Mouse (Mus musculus) hindbrain, embryonic 10.5 days (tissue): ENCODE measurements around the gene Wdr63. TPM values are rescaled to one million over a fixed set of nuclear protein-coding genes. Genes with fewer than 3 reads are reported as not detected.

ENCODE experiments used
- DNase-seq: peaks from one replicate; pipeline ENCODE4 v3.0.0-alpha.2; 2017; ENCODE audit warnings: low spot score
- H3K27ac ChIP-seq: fragments of 300-500 bp; sonication (generic); 2 replicates; pipeline ENCODE4 v1.5.1; 2016; ENCODE audit warnings: mild to moderate bottlenecking, moderate library complexity
- H3K27me3 ChIP-seq: fragments of 300-500 bp; sonication (generic); 2 replicates; pipeline ENCODE4 v1.6.1; 2016; ENCODE audit warnings: mild to moderate bottlenecking; ENCODE audit not compliant: poor library complexity, insufficient read depth, severe bottlenecking
- H3K36me3 ChIP-seq: fragments of 300-500 bp; sonication (generic); 2 replicates; pipeline ENCODE4 v1.6.1; 2016; ENCODE audit warnings: mild to moderate bottlenecking, moderate library complexity
- H3K4me1 ChIP-seq: fragments of 300-500 bp; sonication (generic); replicated peaks from 2 replicates; pipeline ENCODE4 v1.6.1; 2016; ENCODE audit warnings: mild to moderate bottlenecking
- H3K4me3 ChIP-seq: fragments of 300-500 bp; sonication (generic); 2 replicates; pipeline ENCODE4 v1.5.1; 2016; ENCODE audit warnings: mild to moderate bottlenecking, moderate library complexity
- H3K9me3 ChIP-seq: fragments of 300-500 bp; sonication (generic); 2 replicates; pipeline ENCODE4 v1.6.1; 2016; ENCODE audit warnings: mild to moderate bottlenecking, moderate library complexity
- WGBS: fragments of 180-500 bp; shearing (Covaris S2); methylation state at CpG from one replicate; pipeline ENCODE4 v1.1.7; 2016; 5-methylcytosine and 5-hydroxymethylcytosine counted together
- polyA plus RNA-seq: library from polyadenylated mRNA; unstranded; fragments of >200 nt; fragmentation: Nextera tagmentation; extraction: Ambion mirVana; gene quantifications from 2 replicates; pipeline ENCODE4 v1.2.1, GENCODE M21; 2016

Wdr63 gene
- polyA plus RNA-seq, 1 experiment from 2014 or later = 1.1 TPM

DNA sequence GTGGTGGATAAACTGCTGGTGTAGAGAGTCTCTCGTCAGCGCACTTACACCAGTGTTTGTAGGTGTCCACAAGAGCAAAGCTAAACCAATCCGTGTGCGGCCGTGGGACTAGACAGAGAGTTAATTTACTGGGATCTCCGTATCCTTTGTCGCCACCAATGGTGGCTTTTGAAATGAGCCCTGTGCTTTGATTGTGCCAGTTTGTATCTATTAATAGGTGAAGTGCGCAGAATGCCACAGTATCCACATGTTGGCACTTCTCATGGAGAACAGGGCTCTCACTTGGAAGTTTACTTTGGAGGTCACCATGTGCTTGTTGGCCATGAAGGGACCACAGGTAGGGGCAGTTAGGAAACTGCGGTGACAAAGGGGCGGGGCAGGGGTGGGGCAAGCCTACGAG is 66.5 kb downstream of the Wdr63 start:
- peaks cover 18% of the 10 kb centered on the region for H3K4me1 ChIP-seq
- no peak for DNase-seq
- no peaks in the 10 kb centered on the region; the same call in 1 of the 2 replicates for H3K27me3 ChIP-seq
- H3K9me3 ChIP-seq = no peaks in the 10 kb centered on the region
- H3K36me3 ChIP-seq = no peaks in the 10 kb centered on the region
- H3K4me3 ChIP-seq = no peak overlapping the region
- H3K27ac ChIP-seq = no peak overlapping the region
- 94% methylated on average over 11 of the region's 11 CpGs for WGBS

DNA sequence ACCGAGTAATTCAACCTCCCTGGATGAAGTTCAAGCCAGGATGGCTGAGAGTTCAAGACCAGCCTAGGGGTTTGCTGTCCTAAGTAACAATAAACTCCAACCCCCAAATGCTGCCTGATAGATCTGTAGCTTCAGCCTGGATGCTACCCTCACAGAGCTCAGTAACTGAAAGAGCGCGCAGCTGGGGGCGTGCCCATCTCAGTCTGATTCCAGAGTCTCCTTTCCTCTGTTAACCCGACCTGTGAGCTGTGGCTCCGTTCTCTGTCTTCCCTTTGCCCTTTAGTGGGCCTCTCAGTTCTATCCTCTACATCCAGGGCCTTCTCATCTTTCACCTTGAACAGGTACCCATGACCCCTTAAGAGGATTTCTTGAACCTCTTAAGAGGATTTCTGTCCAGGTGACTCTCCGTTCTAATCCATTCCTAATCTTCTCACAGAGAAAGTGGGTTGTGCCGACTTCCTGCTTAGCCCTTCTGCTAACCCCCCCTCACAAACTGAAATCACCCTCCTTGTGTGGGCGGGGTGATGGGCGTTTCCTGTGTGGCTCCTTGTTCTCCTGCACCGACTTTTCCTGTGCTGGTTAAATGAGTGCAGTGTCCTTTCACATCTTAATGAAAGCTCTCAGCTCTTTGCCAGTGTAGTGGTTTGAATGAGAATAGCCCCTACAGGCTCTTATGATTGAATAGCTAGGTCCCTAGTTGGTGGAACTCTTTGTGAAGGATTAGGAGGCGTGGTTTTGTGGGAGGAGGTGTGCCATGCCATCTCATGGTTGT is 68.6 kb downstream of the Wdr63 start:
- 72% methylated on average over 12 of the region's 12 CpGs for WGBS
- Histone ChIP-seq H3K4me3 (no peak overlapping the region), H3K27ac (no peak overlapping the region), H3K27me3 (no peaks in the 10 kb centered on the region; the same call in 1 of the 2 replicates), H3K9me3 (no peaks in the 10 kb centered on the region), H3K36me3 (no peaks in the 10 kb centered on the region), H3K4me1 (peaks cover 11% of the 10 kb centered on the region)
- DNase-seq = no peak

DNA sequence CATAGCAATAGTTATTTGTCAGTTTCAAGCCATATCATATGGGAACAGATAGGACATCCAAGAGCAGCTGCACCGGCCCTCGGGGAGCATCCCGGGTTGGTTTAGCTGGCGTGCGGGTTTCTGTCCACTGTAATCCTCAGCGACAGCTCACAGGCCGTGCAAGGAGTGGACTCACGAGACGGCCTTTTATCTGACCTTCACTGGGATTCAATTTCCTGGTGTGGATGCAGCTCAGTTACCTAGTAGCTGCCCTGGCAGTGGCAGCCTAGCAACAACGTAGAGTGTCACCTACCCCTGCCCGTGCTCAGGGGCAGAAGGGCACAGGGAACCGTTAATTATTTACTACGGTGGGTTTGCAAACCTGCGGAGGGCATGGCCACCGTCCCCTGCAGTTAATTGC is 70.0 kb downstream of the Wdr63 start:
- Histone ChIP-seq H3K27ac (no peak overlapping the region), H3K27me3 (no peaks in the 10 kb centered on the region; the same call in 1 of the 2 replicates), H3K9me3 (peaks cover 3% of the 10 kb centered on the region; the same call in 1 of the 2 replicates), H3K36me3 (no peaks in the 10 kb centered on the region), H3K4me3 (no peak overlapping the region), H3K4me1 (peaks cover 11% of the 10 kb centered on the region)
- WGBS = 59% methylated on average over 15 of the region's 15 CpGs
- DNase-seq = no peak

DNA sequence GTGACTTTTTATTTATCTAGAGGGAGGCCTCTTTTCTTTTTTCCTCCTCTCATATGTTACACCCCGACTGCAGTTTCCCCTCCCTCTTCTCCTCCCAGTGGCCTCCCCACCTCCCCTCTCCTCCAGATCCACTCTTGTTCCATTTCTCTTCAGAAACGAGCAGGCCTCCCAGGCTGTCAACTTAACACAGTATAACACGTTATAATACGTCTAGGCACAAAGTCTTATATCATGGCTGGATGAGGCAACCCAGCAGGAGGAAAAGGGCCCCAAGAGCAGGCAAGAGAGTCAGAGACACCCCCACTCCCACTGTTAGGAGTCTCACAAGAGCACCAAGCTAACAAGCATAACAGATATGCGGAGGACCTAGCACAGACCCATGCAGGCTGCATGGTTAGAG is 75.0 kb downstream of the Wdr63 start:
- Histone ChIP-seq H3K36me3 (no peaks in the 10 kb centered on the region), H3K27me3 (no peaks in the 10 kb centered on the region), H3K9me3 (peaks cover 3% of the 10 kb centered on the region; the same call in 1 of the 2 replicates), H3K4me1 (peaks cover 10% of the 10 kb centered on the region), H3K27ac (no peak overlapping the region), H3K4me3 (no peak overlapping the region)
- 90% methylated on average over 5 of the region's 5 CpGs for WGBS
- no peak for DNase-seq

DNA sequence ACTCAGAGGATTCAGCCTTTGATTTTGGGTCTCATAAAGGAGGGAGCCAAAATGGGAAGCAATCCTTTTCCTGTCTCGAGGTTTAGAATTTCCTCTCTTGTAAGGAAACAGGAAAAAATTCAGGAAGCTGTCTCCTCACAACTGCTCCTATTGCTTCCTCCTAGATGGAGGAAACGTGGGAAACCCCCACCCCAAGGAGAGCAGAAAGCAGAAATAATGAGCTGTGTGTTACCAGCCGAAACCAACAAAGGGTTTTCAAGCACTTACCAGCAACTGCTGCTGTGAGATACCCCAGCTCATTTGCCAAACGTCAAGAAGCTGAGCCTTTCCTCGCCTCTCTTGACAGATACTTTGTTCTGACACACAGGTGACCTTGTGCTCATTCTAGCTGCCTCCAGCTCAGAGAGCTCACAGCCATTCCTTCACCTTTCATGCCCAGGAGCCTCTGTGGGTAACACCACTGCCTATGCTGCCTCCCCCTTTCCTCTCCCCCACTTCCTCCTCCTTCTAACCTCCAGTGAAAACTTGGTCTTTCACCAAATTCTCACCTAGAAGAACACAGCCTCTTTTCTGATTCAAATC is 77.6 kb downstream of the Wdr63 start:
- H3K4me1 ChIP-seq = peaks cover 16% of the 10 kb centered on the region
- H3K27me3 ChIP-seq = no peaks in the 10 kb centered on the region
- no peaks in the 10 kb centered on the region for H3K36me3 ChIP-seq
- 38% methylated on average over 5 of the region's 5 CpGs for WGBS
- H3K9me3 ChIP-seq = peaks cover 3% of the 10 kb centered on the region; the same call in 1 of the 2 replicates
- no peak overlapping the region for H3K4me3 ChIP-seq
- H3K27ac ChIP-seq = no peak overlapping the region; the same call in 1 of the 2 replicates
- no peak for DNase-seq

DNA sequence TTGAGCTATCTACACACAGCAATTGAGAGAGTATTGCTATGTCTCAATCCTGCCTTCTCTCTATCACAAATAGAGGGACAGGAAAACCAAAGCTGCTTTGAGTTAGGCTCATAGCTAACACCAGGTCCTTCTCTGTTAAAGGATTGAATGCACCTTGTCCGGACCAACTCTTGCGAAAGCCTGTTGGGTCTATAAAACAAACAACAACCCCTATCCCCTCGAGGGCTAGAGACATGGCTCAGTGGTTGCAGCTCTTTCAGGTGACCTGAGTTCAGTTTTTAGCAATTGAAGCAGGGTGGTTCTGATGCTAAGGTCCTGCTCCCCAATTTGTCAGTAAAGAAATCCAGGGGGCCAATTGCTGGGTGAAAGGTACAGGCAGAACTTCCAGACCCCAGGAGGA is 78.7 kb downstream of the Wdr63 start:
- Histone ChIP-seq H3K27ac (no peak overlapping the region), H3K27me3 (no peaks in the 10 kb centered on the region), H3K4me1 (peaks cover 16% of the 10 kb centered on the region), H3K9me3 (peaks cover 3% of the 10 kb centered on the region; the same call in 1 of the 2 replicates), H3K36me3 (peaks cover 3% of the 10 kb centered on the region; the same call in 1 of the 2 replicates), H3K4me3 (no peak overlapping the region)
- DNase-seq = no peak
- 80% methylated on average over 3 of the region's 3 CpGs for whole genome bisulfite sequencing

DNA sequence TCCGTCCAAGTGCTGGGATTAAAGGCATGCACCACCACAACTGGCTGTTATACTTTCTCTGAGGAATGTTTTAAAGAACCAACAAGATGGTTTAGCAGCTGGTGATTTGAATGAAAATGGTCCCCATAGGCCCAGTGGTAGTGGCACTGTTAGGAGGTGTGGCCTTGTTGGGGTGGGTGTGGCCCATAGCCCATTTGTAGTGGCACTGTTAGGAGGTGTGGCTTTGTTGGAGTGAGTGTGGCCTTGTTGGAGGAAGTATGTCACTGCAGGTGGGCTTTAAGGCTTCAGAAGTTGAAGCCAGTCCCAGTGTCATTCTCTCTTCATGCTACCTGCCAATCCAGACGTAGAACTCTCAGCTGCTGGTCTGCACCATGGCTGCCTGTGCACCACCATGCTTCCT is 79.5 kb downstream of the Wdr63 start:
- peaks cover 16% of the 10 kb centered on the region for H3K4me1 ChIP-seq
- H3K9me3 ChIP-seq = peaks cover 3% of the 10 kb centered on the region; the same call in 1 of the 2 replicates
- H3K27me3 ChIP-seq = no peaks in the 10 kb centered on the region
- no peak overlapping the region for H3K4me3 ChIP-seq
- no peak for DNase-seq
- no peak overlapping the region for H3K27ac ChIP-seq
- 82% methylated on average over 2 of the region's 2 CpGs for WGBS
- peaks cover 3% of the 10 kb centered on the region; the same call in 1 of the 2 replicates for H3K36me3 ChIP-seq

DNA sequence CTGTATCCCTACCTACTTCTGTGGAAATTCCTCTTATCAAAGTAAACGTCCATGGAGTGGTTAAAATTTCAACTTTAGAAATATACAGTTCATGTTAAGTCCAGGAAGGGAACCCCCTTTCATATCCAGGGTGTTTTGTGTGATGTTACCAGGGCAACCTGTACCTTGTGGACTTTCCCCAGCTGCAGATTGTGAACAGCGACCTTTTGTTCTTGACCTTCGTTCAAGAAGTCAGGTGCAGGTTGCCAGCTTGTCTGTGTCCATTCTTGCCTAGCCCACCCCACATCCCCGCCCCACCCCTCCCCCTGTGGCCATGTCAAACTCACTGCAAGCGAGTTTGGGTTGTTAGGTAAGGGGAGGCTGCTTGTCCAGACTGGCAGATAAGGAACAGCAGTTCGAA is 80.8 kb downstream of the Wdr63 start:
- WGBS = 57% methylated on average over 6 of the region's 6 CpGs
- DNase-seq = no peak
- Histone ChIP-seq H3K9me3 (no peaks in the 10 kb centered on the region), H3K36me3 (peaks cover 7% of the 10 kb centered on the region; the same call in 1 of the 2 replicates), H3K4me3 (no peak overlapping the region), H3K27ac (no peak overlapping the region), H3K4me1 (peaks cover 16% of the 10 kb centered on the region), H3K27me3 (no peaks in the 10 kb centered on the region)

DNA sequence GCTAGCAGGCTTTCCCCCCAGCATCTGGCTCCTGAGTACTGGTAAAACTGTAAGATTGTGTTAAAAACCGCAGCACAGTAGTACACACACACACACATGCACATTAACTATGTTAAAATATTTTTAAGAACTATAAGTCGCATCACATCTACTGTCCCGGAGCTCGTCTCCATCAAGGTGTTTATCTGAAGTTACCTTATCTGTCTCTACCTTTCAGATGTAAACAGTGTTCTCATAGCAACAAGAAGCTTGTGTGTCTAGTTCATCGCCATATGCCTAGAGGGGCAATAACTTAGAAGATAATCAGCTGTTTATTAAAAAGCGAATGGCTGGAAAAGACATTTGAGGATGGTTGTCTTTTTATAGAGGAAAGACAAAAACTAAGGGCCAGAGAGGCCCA is 82.4 kb downstream of the Wdr63 start:
- no peak for DNase-seq

DNA sequence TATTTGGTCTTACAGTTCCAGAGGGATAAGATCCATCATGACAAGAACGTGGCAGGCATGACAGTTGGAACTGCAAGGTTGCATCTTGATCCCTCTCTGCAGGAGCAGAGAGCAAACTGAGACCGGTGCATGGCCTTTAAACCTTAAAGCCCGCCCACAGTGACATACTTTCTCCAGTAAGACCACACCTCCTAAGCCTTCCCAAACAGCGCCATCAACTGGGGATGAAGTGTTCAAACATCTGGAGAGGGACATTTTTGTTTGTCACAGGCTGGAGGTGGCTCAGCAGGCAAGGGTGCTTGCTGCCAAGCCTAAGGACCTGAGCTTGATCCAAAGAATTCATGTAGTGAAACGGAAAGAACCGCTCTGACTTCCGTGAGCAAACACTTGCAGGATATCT is 83.2 kb downstream of the Wdr63 start:
- no peaks in the 10 kb centered on the region for H3K9me3 ChIP-seq

More for the DNA sequence above, 82.4 kb downstream of the Wdr63 start:
- no peaks in the 10 kb centered on the region for H3K9me3 ChIP-seq
- no peak overlapping the region for H3K27ac ChIP-seq
- no peak overlapping the region for H3K4me3 ChIP-seq
- no peaks in the 10 kb centered on the region for H3K27me3 ChIP-seq
- peaks cover 15% of the 10 kb centered on the region for H3K4me1 ChIP-seq
- H3K36me3 ChIP-seq = peaks cover 8% of the 10 kb centered on the region; the same call in 1 of the 2 replicates
- 96% methylated on average over 6 of the region's 6 CpGs for WGBS

DNA sequence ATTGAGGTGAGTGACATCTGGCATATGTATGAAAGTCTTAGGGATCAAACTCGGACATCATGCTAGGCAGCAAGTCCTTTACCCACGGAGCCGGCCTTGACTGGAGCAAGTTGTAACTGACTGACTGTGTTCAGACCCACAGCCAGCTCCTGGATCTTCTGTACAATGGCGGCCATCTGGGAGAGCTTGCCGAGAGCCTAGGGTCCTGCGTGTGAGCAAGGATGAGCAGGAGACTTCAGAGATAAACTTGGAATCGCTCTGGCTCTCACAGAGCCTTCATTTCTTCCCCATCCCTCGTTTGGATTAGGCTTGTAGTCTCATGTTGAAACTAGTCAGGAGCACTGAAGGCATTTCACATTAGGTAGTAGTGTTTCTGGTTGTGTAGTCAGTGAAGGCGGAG is 85.7 kb downstream of the Wdr63 start:
- Histone ChIP-seq H3K27me3 (no peaks in the 10 kb centered on the region), H3K9me3 (no peaks in the 10 kb centered on the region), H3K4me1 (peaks cover 9% of the 10 kb centered on the region), H3K27ac (no peak overlapping the region), H3K4me3 (no peak overlapping the region), H3K36me3 (peaks cover 13% of the 10 kb centered on the region; the same call in 1 of the 2 replicates)
- DNase-seq = no peak
- WGBS = 95% methylated on average over 9 of the region's 9 CpGs

More for the DNA sequence above, 83.2 kb downstream of the Wdr63 start:
- no peaks in the 10 kb centered on the region for H3K27me3 ChIP-seq
- DNase-seq = no peak
- H3K36me3 ChIP-seq = peaks cover 9% of the 10 kb centered on the region; the same call in 1 of the 2 replicates
- peaks cover 8% of the 10 kb centered on the region for H3K4me1 ChIP-seq
- no peak overlapping the region for H3K4me3 ChIP-seq
- WGBS = 89% methylated on average over 7 of the region's 7 CpGs
- H3K27ac ChIP-seq = no peak overlapping the region

DNA sequence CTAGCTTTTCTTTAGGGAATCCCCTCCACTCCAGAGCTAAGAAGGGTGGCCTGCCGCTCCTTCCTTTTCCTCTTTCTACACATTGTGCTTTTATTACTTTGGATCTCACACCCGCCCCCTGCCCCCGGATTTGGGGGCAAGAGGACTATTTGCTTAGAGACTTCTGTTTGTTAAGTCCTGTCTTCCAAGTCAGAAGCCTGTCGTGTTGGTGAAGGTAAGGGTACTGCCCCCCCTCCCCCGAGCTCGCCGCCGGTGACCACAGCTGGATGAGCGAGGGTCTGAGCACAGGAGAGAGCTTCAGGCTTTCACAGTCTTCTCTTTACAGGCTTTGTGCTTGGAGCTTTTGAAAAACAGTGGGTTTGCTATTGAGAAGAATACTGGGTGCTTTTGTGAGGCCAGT is 90.4 kb downstream of the Wdr63 start:
- Histone ChIP-seq H3K4me1 (peaks cover 7% of the 10 kb centered on the region), H3K36me3 (peaks cover 47% of the 10 kb centered on the region), H3K27me3 (no peaks in the 10 kb centered on the region), H3K9me3 (no peaks in the 10 kb centered on the region), H3K27ac (no peak overlapping the region), H3K4me3 (no peak overlapping the region)
- no peak for DNase-seq
- 45% methylated on average over 9 of the region's 9 CpGs for WGBS

DNA sequence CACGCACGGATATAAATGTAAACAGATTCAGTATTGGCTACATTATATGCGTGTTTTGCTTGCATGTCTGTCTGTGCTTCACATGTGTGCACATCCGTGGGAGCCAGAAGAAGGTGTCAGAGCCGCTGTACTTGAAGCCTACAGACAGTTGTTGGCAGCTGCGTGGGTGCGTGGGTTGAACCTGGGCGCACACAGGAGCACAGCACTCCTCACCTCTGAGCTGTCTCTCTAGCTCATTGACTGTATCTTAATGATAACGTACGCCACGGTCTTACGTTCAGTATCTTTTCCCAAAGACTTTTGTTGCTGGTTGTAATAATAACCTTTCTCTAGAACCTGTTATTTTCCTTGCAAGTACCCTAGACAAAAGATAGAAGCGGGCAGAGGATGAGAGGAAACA is 91.0 kb downstream of the Wdr63 start:
- H3K27ac ChIP-seq = no peak overlapping the region
- peaks cover 43% of the 10 kb centered on the region for H3K36me3 ChIP-seq
- H3K4me3 ChIP-seq = no peak overlapping the region
- H3K27me3 ChIP-seq = no peaks in the 10 kb centered on the region
- no peaks in the 10 kb centered on the region for H3K9me3 ChIP-seq
- WGBS = 95% methylated on average over 13 of the region's 13 CpGs
- DNase-seq = no peak
- peaks cover 7% of the 10 kb centered on the region for H3K4me1 ChIP-seq
